Mouse (Mus musculus): ENCODE results near the gene Ttl. TPM values are rescaled to one million over a fixed set of nuclear protein-coding genes. Genes with fewer than 3 reads are reported as not detected.

Gene Ttl
- total and polyA plus RNA-seq, 2 experiments from 2014 or later: 5.6 to 9.4 TPM

DNA sequence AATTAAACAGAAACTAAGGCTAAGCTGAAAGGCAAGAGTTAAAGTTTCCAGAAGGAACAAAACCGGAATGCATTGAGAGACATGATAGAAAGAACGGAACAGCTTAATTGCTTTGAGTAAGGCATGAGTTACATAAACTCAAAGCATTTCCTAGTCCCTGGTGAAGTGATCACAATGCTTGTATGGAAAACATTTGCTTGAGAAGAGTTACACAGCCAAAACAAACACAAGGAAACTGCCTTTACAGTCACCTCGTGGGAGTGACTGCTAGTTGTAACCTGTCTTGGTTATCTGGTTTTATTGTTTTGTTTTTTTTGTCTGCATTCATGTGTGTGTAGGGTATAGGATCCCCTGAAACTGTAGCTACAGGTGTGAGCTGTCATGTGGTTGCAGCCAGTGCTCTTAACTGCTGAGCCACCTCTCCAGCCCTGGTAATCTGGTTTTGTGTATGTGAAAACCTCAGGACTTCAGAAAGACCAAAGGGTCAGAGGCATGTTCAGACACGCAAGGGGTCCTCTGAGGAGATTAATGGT lies 13.2 kb upstream of the Ttl start:
- ATAC-seq (ENCODE audit: insufficient read depth, low read depth): no peak
- WGBS: 46% methylated on average over 4 of the region's 4 CpGs

DNA sequence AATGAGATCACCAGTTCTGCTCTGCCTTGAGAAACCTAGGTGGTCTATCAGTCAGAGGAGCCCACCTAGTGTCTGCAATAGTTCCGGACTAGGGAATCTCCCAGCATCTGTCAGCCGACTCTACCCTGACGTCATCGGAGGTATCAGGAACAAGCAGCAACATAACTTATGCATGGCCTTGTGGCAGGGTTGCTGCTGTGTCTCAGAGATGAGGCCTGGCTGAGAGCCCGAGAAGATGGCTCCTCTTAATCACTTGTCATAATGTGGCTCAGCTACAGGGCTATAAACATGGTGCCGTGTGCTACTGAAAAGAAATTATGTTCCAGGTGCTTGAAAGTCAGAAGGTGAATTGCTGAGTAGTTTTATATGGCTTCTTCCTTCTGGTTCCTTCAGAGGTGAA lies 10.0 kb upstream of the Ttl start:
- H3K4me2 ChIP-seq (ENCODE audit: low read depth, low read length): no peak overlapping the region
- no peak for ATAC-seq (ENCODE audit: insufficient read depth, low read depth)

More for the DNA sequence above, 13.2 kb upstream of the Ttl start:
- Histone ChIP-seq H3K27me3 (ENCODE audit: control insufficient read depth, insufficient read depth, low read length) (no peaks in the 10 kb centered on the region), H3K9ac (replicated peaks; ENCODE audit: low read depth, low read length) (no peak overlapping the region), H3K27ac (ENCODE audit: low read depth) (no peak overlapping the region), H3K9me3 (replicated peaks; ENCODE audit: control insufficient read depth, low read length) (peaks cover 6% of the 10 kb centered on the region; the same call in 1 of the 2 replicates), H3K36me3 (replicated peaks; ENCODE audit: control insufficient read depth, insufficient read depth, low read length) (no peaks in the 10 kb centered on the region), H3K4me1 (ENCODE audit: control insufficient read depth, insufficient read depth) (no peaks in the 10 kb centered on the region), H3K4me2 (ENCODE audit: low read depth, low read length) (no peak overlapping the region), H3K4me3 (ENCODE audit: low read depth, low read length) (no peak overlapping the region)
- no peak for DNase-seq (ENCODE audit: low spot score)
- TF ChIP-seq EP300 (IDR thresholded peaks at IDR 0.05; ENCODE audit: low read depth) (no peak), CTCF (IDR thresholded peaks at IDR 0.05; ENCODE audit: low read depth) (no peak)

DNA sequence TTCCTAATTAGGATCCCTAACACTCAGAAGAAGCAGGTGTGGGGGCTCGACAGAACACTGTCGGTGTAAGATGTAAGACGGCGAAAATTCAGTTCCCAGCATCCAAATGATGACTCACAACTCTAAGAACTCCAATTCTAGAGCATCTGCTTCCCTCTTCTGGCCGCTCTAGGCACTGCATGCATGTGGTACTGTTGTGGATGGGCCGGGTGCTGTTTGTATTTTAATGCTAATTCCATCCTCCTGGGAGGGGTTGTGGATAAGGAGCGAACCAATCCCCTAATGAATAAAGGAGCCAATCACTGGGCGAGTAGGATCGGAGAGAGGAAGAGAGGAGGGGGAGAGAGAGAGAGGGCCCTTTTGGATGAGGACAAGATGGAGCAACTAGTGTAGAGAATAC lies 9.1 kb upstream of the Ttl start:
- Histone ChIP-seq H3K27ac (ENCODE audit: low read depth) (no peak overlapping the region), H3K27me3 (ENCODE audit: control insufficient read depth, insufficient read depth, low read length) (no peaks in the 10 kb centered on the region), H3K4me3 (ENCODE audit: low read depth, low read length) (no peak overlapping the region), H3K36me3 (replicated peaks; ENCODE audit: control insufficient read depth, insufficient read depth, low read length) (no peaks in the 10 kb centered on the region), H3K9ac (replicated peaks; ENCODE audit: low read depth, low read length) (no peak overlapping the region), H3K4me2 (ENCODE audit: low read depth, low read length) (no peak overlapping the region), H3K4me1 (ENCODE audit: control insufficient read depth, insufficient read depth) (no peaks in the 10 kb centered on the region), H3K9me3 (replicated peaks; ENCODE audit: control insufficient read depth, low read length) (peaks cover 14% of the 10 kb centered on the region; the same call in 1 of the 2 replicates)
- DNase-seq (ENCODE audit: low spot score) (no peak), ATAC-seq (ENCODE audit: insufficient read depth, low read depth) (no peak)
- WGBS: 47% methylated on average over 9 of the region's 9 CpGs
- TF ChIP-seq EP300 (IDR thresholded peaks at IDR 0.05; ENCODE audit: low read depth): no peak
- TF ChIP-seq CTCF (IDR thresholded peaks at IDR 0.05; ENCODE audit: low read depth): peak; percentile 37

More for the DNA sequence above, 10.0 kb upstream of the Ttl start:
- TF ChIP-seq CTCF (IDR thresholded peaks at IDR 0.05; ENCODE audit: low read depth) (no peak), EP300 (IDR thresholded peaks at IDR 0.05; ENCODE audit: low read depth) (no peak)
- Histone ChIP-seq H3K4me3 (ENCODE audit: low read depth, low read length) (no peak overlapping the region), H3K36me3 (replicated peaks; ENCODE audit: control insufficient read depth, insufficient read depth, low read length) (no peaks in the 10 kb centered on the region), H3K27ac (ENCODE audit: low read depth) (no peak overlapping the region), H3K9ac (replicated peaks; ENCODE audit: low read depth, low read length) (no peak overlapping the region), H3K27me3 (ENCODE audit: control insufficient read depth, insufficient read depth, low read length) (no peaks in the 10 kb centered on the region), H3K4me1 (ENCODE audit: control insufficient read depth, insufficient read depth) (no peaks in the 10 kb centered on the region), H3K9me3 (replicated peaks; ENCODE audit: control insufficient read depth, low read length) (peaks cover 14% of the 10 kb centered on the region; the same call in 1 of the 2 replicates)
- no peak for DNase-seq (ENCODE audit: low spot score)
- WGBS: 86% methylated on average over 6 of the region's 6 CpGs

DNA sequence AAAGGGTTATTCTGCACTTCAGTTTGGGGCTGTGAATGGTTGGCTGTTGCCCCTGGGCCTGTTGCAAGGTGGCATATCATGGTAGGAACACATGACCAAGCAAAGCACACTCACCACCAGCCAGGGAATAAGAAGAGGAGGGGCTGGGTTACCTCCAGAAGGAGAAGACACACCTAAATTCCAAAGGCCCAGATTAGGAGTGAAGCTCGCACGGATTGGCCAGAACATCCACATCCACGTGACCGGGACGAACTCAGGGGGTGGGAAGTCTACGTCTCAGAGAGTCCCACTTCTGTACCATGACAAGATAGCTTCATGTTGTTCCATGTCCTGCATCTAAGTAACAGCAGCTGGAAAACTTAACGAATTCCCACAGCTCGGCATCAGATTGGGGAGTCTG lies 8.5 kb upstream of the Ttl start:
- ATAC-seq (ENCODE audit: insufficient read depth, low read depth): no peak
- 89% methylated on average over 8 of the region's 8 CpGs for WGBS

DNA sequence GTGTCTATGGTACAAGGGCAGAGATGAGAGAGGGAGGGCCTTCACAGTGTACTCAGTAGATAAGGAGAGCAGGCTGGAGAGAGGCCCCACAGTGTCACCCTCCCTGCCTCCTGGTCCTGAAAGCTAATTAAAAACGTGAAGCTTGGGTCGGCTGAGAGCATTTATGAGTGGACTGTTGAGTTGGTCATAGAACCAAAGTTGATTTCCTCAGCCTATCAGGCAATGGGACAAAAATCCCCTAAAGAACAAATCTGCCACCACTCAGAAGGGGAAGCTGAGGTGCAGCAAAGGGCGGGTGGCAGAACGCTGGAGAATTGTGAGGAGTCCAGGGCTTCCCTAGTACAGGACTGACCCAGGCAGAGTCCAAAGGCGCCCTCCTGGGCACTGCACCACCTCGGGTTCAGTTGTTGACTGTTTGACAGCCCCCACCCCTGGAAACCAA lies 7.8 kb upstream of the Ttl start:
- Histone ChIP-seq H3K36me3 (replicated peaks; ENCODE audit: control insufficient read depth, insufficient read depth, low read length) (no peaks in the 10 kb centered on the region), H3K4me1 (ENCODE audit: control insufficient read depth, insufficient read depth) (no peaks in the 10 kb centered on the region), H3K4me2 (ENCODE audit: low read depth, low read length) (no peak overlapping the region), H3K9ac (replicated peaks; ENCODE audit: low read depth, low read length) (no peak overlapping the region), H3K9me3 (replicated peaks; ENCODE audit: control insufficient read depth, low read length) (peaks cover 14% of the 10 kb centered on the region; the same call in 1 of the 2 replicates), H3K4me3 (ENCODE audit: low read depth, low read length) (no peak overlapping the region), H3K27ac (ENCODE audit: low read depth) (no peak overlapping the region), H3K27me3 (ENCODE audit: control insufficient read depth, insufficient read depth, low read length) (no peaks in the 10 kb centered on the region)
- DNase-seq (ENCODE audit: low spot score) (no peak), ATAC-seq (ENCODE audit: insufficient read depth, low read depth) (no peak)
- TF ChIP-seq EP300 (IDR thresholded peaks at IDR 0.05; ENCODE audit: low read depth): no peak
- TF ChIP-seq CTCF (IDR thresholded peaks at IDR 0.05; ENCODE audit: low read depth): no peak
- 72% methylated on average over 6 of the region's 6 CpGs for WGBS

More for the DNA sequence above, 8.5 kb upstream of the Ttl start:
- peaks cover 14% of the 10 kb centered on the region; the same call in 1 of the 2 replicates for H3K9me3 ChIP-seq (replicated peaks; ENCODE audit: control insufficient read depth, low read length)
- H3K27me3 ChIP-seq (ENCODE audit: control insufficient read depth, insufficient read depth, low read length): no peaks in the 10 kb centered on the region
- no peak overlapping the region for H3K4me3 ChIP-seq (ENCODE audit: low read depth, low read length)
- no peak overlapping the region for H3K9ac ChIP-seq (replicated peaks; ENCODE audit: low read depth, low read length)
- H3K36me3 ChIP-seq (replicated peaks; ENCODE audit: control insufficient read depth, insufficient read depth, low read length): no peaks in the 10 kb centered on the region
- no peaks in the 10 kb centered on the region for H3K4me1 ChIP-seq (ENCODE audit: control insufficient read depth, insufficient read depth)
- TF ChIP-seq EP300 (IDR thresholded peaks at IDR 0.05; ENCODE audit: low read depth): no peak
- TF ChIP-seq CTCF (IDR thresholded peaks at IDR 0.05; ENCODE audit: low read depth): no peak
- no peak overlapping the region for H3K4me2 ChIP-seq (ENCODE audit: low read depth, low read length)
- H3K27ac ChIP-seq (ENCODE audit: low read depth): no peak overlapping the region
- DNase-seq (ENCODE audit: low spot score): no peak

Measured in heart, postnatal 0 days (tissue).